Mouse (Mus musculus) liver, adult (tissue): Measurements from ENCODE around the gene Tgfbr3.

Experiments used
- GATA4 ChIP-seq: IDR thresholded peaks from 2 replicates; pipeline ENCODE4 v1.6.1; 2014; ENCODE audit warnings: mild to moderate bottlenecking, low read length; ENCODE audit not compliant: insufficient replicate concordance

Gene Tgfbr3

GRCm38 (mm10) chr5:107145125-107145524 lies 144.3 kb downstream of the Tgfbr3 start:
- TF ChIP-seq GATA4: no peak

- no peak for TF ChIP-seq GATA4
Observed at GRCm38 (mm10) chr5:107144263-107144843, 145.1 kb downstream of the Tgfbr3 start.

- no peak for TF ChIP-seq GATA4
Observed at GRCm38 (mm10) chr5:107143406-107143805, 146.0 kb downstream of the Tgfbr3 start.

GRCm38 (mm10) chr5:107142791-107143190 lies 146.6 kb downstream of the Tgfbr3 start:
- no peak for TF ChIP-seq GATA4

- TF ChIP-seq GATA4: no peak
Observed at GRCm38 (mm10) chr5:107141375-107141774, 148.1 kb downstream of the Tgfbr3 start.

- no peak for TF ChIP-seq GATA4
Observed at GRCm38 (mm10) chr5:107139800-107140651, 149.4 kb downstream of the Tgfbr3 start.

- no peak for TF ChIP-seq GATA4
Observed at GRCm38 (mm10) chr5:107133336-107133735, 156.1 kb downstream of the Tgfbr3 start.

- no peak for TF ChIP-seq GATA4
Observed at GRCm38 (mm10) chr5:107132231-107132630, 157.2 kb downstream of the Tgfbr3 start.

- no peak for TF ChIP-seq GATA4
Observed at GRCm38 (mm10) chr5:107129304-107129703, 160.1 kb downstream of the Tgfbr3 start.

- no peak for TF ChIP-seq GATA4
Observed at GRCm38 (mm10) chr5:107126561-107126960, 162.9 kb downstream of the Tgfbr3 start.

GRCm38 (mm10) chr5:107125131-107125530 lies 164.3 kb downstream of the Tgfbr3 start:
- TF ChIP-seq GATA4: no peak

GRCm38 (mm10) chr5:107124531-107124930 lies 164.9 kb downstream of the Tgfbr3 start:
- no peak for TF ChIP-seq GATA4

GRCm38 (mm10) chr5:107122622-107123021 lies 166.8 kb downstream of the Tgfbr3 start:
- no peak for TF ChIP-seq GATA4

GRCm38 (mm10) chr5:107121086-107121485 lies 168.3 kb downstream of the Tgfbr3 start:
- TF ChIP-seq GATA4: peak; percentile 58; the same call in 1 of the 2 replicates

GRCm38 (mm10) chr5:107120624-107121023 lies 168.8 kb downstream of the Tgfbr3 start:
- no peak for TF ChIP-seq GATA4

GRCm38 (mm10) chr5:107119896-107120295 lies 169.5 kb downstream of the Tgfbr3 start:
- no peak for TF ChIP-seq GATA4

GRCm38 (mm10) chr5:107116821-107117220 lies 172.6 kb downstream of the Tgfbr3 start:
- no peak for TF ChIP-seq GATA4

GRCm38 (mm10) chr5:107112656-107113275 lies 176.7 kb downstream of the Tgfbr3 start:
- TF ChIP-seq GATA4: no peak
